Mouse (Mus musculus) hematopoietic multipotent progenitor cell, adult 10-12 weeks (in vitro differentiated cells): ENCODE results near the gene Usp15. TPM values are rescaled to one million over a fixed set of nuclear protein-coding genes. Genes with fewer than 3 reads are reported as not detected.

ENCODE experiments used
- polyA plus RNA-seq: library from polyadenylated mRNA; stranded (reverse); fragments of >175 nt; gene quantifications from 2 replicates; pipeline ENCODE4 v1.2.3, GENCODE M21; 2012; ENCODE audit warnings: low replicate concordance

The Usp15 gene
- 1.8 and 22.4 TPM in 2 replicates for polyA plus RNA-seq

DNA sequence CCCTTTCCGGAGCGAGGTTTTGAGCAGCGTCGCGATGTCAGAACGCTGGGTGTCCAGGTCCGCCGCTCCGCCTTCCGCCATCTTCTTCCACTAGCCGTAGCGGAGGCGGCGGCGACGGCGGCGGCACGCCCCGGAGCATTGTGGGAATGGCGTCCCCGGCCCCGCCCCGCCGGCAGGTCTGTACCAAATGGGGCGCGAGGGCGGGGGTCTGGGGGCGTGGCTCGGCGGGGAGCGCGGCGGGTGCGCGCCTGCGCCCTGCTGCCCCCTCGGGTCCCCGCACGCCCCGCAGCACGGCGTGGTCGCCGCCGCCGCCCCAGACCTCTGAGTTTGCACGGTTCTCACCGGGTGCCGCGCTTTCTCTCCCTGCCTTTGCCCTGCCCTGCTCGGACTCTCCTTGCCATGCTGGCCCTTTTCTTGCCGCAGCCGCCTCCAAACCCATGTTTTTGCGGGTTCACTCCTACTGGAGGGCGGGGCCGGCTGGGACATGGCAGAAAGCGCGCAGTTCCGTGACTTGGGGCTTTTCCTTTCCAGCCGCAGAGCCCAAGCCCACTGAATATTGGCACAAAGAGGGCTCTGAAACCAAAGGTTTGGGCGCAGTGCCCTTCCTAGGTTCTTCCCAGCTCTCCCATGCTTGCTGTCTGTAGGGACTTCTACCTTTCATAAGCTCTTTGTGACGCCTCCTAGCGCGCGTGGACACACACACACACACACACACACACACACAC, at the start of gene Usp15:
Gene Usp15 (minus strand): TSS at position 161 of the 725 bp plus-strand sequence.

DNA sequence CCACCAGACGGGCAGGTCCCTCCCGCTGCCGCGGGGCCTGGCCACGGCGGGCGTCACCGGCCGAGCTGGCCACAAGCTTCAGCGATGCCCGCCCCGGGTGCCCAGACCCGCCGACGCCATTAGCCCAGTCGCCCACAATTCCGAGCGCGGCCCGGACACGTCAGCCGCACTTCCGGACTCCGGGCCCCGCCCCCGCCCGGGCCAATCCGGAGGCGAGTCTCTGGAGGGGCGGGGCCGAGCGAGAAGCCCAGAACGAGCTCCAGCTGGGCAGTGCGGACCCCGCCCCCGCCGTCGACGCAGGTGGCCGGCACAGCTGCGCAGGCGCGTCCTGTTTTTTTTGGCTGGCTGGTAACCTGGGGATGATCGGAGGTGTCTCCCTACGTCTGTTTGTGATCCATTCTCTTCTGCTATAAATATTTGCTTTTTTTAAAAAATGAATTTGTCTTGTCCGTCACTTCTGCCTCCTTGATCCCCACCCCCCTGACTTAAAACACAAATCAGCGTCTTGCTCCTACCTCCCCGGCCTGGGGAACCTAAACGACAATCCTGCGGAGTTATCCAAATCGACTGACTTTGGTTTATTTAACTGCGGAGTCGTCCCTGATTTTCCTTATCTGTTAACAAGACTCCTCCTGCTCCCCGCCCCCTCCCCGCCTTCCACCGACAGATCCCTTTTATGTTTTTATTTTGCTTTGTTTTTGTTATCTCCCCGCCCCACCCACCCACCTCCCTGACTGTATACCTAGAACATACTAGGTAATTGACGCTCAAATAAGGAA, 120.4 kb downstream of the Usp15 start, which contains the start of gene Mon2:
Gene Mon2 (minus strand): TSS at position 261 of the 779 bp plus-strand sequence.

Other genes starting within 250 kb of the Usp15 start
- gene Mon2, start 120.5 kb downstream of the Usp15 start, polyA plus RNA-seq: 12.7 and 26.7 TPM in 2 replicates
- not detected in 2 replicates for gene Fam19a2, start 67.0 kb upstream of the Usp15 start, polyA plus RNA-seq